Mouse (Mus musculus): Measurements from ENCODE around the gene Cryzl1. TPM values are rescaled to one million over a fixed set of nuclear protein-coding genes. Genes with fewer than 3 reads are reported as not detected.

The Cryzl1 gene
- total and polyA plus RNA-seq, 3 experiments, result 20.2 to 44.4 TPM; not detected in 1

DNA sequence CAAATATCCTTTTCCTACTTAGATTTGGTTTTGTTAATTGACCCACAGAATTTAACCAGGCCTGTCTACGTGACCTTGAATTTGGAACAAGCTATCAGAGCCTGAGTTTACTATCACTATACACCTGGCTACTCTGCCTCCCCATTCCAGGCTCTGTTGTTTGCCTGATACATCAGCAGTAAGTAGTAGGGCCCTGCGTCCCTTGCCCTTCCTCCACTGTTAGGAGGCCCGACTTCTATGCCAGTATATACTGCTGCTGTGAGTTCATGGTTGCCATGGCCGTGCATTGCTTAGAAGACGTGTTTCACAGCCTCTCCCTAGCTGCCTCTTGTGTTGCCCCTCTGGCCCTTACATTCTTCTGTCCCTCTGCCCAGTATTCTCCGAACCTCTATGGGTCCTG lies 42.6 kb upstream of the Cryzl1 start:
- no peak for TF ChIP-seq ZNF384 (IDR thresholded peaks at IDR 0.05; ENCODE audit: low read depth, low read length)
- no peak for TF ChIP-seq MAZ (IDR thresholded peaks at IDR 0.05; ENCODE audit: low read depth, low read length)
- no peak for TF ChIP-seq ETS1 (IDR thresholded peaks at IDR 0.05; ENCODE audit: low read depth, low read length)
- no peak for TF ChIP-seq USF1 (IDR thresholded peaks at IDR 0.05; ENCODE audit: low read depth, low read length)
- TF ChIP-seq GABPA (IDR thresholded peaks at IDR 0.05; ENCODE audit: low read depth, low read length), result no peak
- TF ChIP-seq ZMIZ1 (IDR thresholded peaks at IDR 0.05; ENCODE audit: low read depth, low read length), result no peak
- no peak for TF ChIP-seq SIN3A (IDR thresholded peaks at IDR 0.05; ENCODE audit: low read length)
- no peak for TF ChIP-seq CHD2 (IDR thresholded peaks at IDR 0.05; ENCODE audit: low read length)
- TF ChIP-seq GATA1 (IDR thresholded peaks at IDR 0.05; ENCODE audit: low read depth, low read length), result no peak
- TF ChIP-seq TCF12 (IDR thresholded peaks at IDR 0.05; ENCODE audit: low read depth, low read length), result no peak
- TF ChIP-seq ELF1 (IDR thresholded peaks at IDR 0.05; ENCODE audit: low read depth, low read length), result no peak
- no peak for TF ChIP-seq E2F4 (IDR thresholded peaks at IDR 0.05; ENCODE audit: borderline replicate concordance, low read depth, low read length)
- TF ChIP-seq USF2 (IDR thresholded peaks at IDR 0.05; ENCODE audit: borderline replicate concordance in 1 of 2, insufficient read depth in 1 of 2, low read depth in 1 of 2, low read length in 2 of 2), result no peak
- Histone ChIP-seq H3K4me1 (ENCODE audit: control insufficient read depth in 1 of 2, insufficient read depth in 2 of 2, low read length in 2 of 2) (peaks cover 0 to 4% of the 10 kb centered on the region in 2 experiments; a peak in 1 of 4 replicates), H3K9me3 (replicated peaks; ENCODE audit: insufficient read depth, low read length) (no peaks in the 10 kb centered on the region), H3K36me3 (ENCODE audit: control insufficient read depth in 1 of 2, insufficient read depth in 2 of 2, low read length in 2 of 2) (no peaks in the 10 kb centered on the region; a peak in 1 of 4 replicates), H3K27me3 (ENCODE audit: control insufficient read depth in 1 of 2, insufficient read depth in 2 of 2, low read length in 2 of 2) (no peaks in the 10 kb centered on the region), H3K79me2 (ENCODE audit: control insufficient read depth, insufficient read depth, low read length, poor library complexity) (no peaks in the 10 kb centered on the region), H3K4me3 (ENCODE audit: control insufficient read depth in 1 of 2, insufficient read depth in 1 of 2, low read depth in 2 of 2, low read length in 2 of 2) (no peak overlapping the region), H3K27ac (ENCODE audit: control insufficient read depth, low read depth, low read length) (no peak overlapping the region), H3K9ac (ENCODE audit: control insufficient read depth, low read depth, low read length, poor library complexity, severe bottlenecking) (no peak overlapping the region)
- DNase-seq (ENCODE audit: low read depth, low spot score), result no peak

DNA sequence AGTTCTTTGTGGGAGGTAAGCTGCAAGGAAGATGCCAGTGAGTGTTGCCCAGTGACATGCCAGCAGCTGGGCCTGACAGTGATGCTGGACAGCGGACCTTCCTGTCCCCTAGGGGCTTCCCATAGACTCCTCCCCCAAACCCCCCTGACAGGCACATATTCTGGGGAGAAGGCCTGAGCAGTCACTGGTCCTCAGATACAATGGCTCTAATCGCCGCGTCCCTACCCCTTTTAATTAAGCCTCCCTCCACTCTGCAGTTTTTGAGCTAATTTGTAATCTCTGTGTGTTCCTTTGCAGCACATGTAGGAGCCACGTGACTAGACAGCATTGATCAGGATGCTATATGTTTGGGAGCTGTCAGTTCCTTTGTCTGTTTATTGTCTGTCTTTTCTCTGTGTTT lies 41.9 kb upstream of the Cryzl1 start:
- Histone ChIP-seq H3K9me3 (replicated peaks; ENCODE audit: insufficient read depth, low read length) (no peaks in the 10 kb centered on the region), H3K27ac (ENCODE audit: control insufficient read depth, low read depth, low read length) (no peak overlapping the region), H3K9ac (ENCODE audit: control insufficient read depth, low read depth, low read length, poor library complexity, severe bottlenecking) (no peak overlapping the region), H3K4me3 (ENCODE audit: control insufficient read depth in 1 of 2, insufficient read depth in 1 of 2, low read depth in 2 of 2, low read length in 2 of 2) (no peak overlapping the region), H3K36me3 (ENCODE audit: control insufficient read depth in 1 of 2, insufficient read depth in 2 of 2, low read length in 2 of 2) (no peaks in the 10 kb centered on the region; a peak in 1 of 4 replicates), H3K79me2 (ENCODE audit: control insufficient read depth, insufficient read depth, low read length, poor library complexity) (no peaks in the 10 kb centered on the region), H3K4me1 (ENCODE audit: control insufficient read depth in 1 of 2, insufficient read depth in 2 of 2, low read length in 2 of 2) (peaks cover 0 to 5% of the 10 kb centered on the region in 2 experiments; a peak in 1 of 4 replicates), H3K27me3 (ENCODE audit: control insufficient read depth in 1 of 2, insufficient read depth in 2 of 2, low read length in 2 of 2) (no peaks in the 10 kb centered on the region)
- no peak for TF ChIP-seq POLR2AphosphoS2 (IDR thresholded peaks at IDR 0.05; ENCODE audit: low read length)
- no peak for TF ChIP-seq MYB (IDR thresholded peaks at IDR 0.05; ENCODE audit: low read depth, low read length)
- no peak for TF ChIP-seq KAT2A (conservative IDR thresholded peaks at IDR 0.05; ENCODE audit: low read depth, low read length)
- no peak for TF ChIP-seq MYC (IDR thresholded peaks at IDR 0.05; ENCODE audit: low read depth, low read length)
- no peak for TF ChIP-seq MAX (IDR thresholded peaks at IDR 0.05; ENCODE audit: low read length)
- TF ChIP-seq TAL1 (IDR thresholded peaks at IDR 0.05; ENCODE audit: low read length), result no peak
- DNase-seq (ENCODE audit: low read depth, low spot score), result no peak

All from MEL (cell line).